Mouse (Mus musculus) cerebellum, adult 9-11 months (tissue): Measurements from ENCODE around the gene Tbc1d10c.
A peak's percentile ranks its signal among the peaks of the same experiment; 100 is the strongest.

Source experiments
- DNase-seq: peaks from one replicate; pipeline ENCODE4 v3.0.0; 2022

The Tbc1d10c gene

DNA sequence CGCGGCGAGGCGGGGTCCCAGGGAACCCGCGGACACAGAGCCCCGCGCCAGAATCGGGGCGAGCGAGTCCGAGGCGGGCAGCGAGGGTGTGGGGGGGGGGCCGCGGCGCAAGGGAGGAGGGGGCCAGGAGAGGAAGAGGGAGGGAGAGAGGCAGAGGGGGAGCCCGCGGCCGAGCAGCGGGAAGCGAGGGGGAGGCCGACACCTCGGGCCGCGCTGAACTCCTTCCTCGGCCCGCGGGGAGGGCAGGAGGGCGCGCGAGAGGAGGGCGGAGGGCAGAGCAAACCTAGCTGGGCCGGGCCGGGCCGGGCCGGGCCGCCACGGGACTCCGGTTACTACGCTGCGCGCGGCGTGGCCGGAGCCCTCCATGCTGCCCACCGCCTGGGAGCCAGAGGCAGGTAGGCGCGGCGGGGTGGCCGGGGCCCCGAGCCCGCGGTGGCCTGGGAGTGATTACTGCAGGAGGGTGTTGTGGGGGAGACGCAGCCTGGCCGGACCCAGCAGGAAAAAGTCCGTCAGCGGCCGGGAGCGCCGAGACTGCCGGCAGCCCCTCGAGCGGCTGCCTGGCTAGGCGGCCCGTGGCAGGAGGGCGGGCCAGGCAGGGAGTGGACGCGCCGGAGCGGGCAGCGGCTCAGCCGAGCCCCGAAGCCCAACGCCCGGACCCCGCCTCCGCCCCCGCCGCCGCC, 23.8 kb upstream of the Tbc1d10c start:
- DNase-seq: no peak

DNA sequence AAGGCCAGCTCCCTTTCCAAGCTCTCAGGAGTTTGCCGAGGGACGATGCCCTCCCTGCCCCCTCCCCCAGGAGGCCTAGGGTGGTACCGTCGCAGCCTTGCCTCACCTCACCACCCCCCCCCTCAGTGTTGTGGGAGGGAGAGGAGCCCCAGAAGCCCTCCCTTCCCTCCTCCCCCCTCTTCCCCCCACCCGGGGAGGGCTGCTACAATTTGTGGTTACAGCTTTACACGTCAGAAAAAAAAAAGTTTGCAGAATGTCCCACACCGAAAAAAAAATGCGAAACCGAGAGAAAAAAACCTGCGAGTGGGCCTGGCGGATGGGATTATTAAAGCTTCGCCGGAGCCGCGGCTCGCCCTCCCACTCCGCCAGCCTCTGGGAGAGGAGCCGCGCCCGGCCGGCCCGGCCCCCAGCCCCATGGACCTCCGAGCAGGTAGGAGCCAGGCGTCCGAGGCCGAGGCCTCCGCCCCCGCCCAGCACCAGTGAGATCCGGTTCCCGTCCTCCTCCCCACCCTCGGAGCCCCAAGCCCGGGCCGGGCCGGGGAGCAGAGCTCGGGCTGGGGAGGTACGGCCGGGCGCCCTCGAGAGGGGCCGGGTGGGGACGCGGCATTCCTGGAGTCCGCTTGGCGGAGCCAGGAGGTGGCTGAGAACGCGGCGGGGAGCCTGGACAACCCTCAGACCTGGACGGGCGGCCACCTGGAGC, 23.1 kb upstream of the Tbc1d10c start, which contains the start of the genes Clcf1 and AC109138.7:
TSS of gene Clcf1 (plus strand) at position 168 of the 700 bp plus-strand sequence.
TSS of gene AC109138.7 (plus strand) at position 287 of the 700 bp plus-strand sequence.
- no peak for DNase-seq

DNA sequence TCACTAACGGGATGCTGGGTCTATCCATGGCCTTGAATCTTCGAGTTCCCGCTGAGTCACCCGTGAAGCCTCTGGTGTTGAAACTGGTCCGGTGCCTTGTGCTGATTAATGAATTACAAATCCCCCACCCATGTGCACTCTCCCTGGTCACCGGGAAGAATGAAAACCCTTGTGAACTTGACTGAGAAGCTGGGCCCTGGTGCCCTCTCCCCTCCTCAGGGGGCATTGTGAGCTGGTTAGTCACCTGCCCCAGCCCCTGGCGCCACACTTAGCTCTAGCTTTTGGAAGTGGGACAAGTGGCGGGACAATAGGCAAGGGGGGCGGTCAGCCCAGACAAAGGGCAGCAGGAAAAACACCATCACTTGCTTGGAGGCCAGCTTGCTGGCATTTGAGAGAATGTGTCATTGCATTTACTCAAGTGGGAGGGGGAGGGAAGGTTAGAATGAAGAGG, 22.5 kb upstream of the Tbc1d10c start:
- no peak for DNase-seq

- no peak for DNase-seq
These were observed 21.0 kb upstream of the Tbc1d10c start for GRCm38 (mm10) chr19:4211891-4212588.

- no peak for DNase-seq
These were observed 17.5 kb upstream of the Tbc1d10c start for GRCm38 (mm10) chr19:4208563-4208962.

DNA sequence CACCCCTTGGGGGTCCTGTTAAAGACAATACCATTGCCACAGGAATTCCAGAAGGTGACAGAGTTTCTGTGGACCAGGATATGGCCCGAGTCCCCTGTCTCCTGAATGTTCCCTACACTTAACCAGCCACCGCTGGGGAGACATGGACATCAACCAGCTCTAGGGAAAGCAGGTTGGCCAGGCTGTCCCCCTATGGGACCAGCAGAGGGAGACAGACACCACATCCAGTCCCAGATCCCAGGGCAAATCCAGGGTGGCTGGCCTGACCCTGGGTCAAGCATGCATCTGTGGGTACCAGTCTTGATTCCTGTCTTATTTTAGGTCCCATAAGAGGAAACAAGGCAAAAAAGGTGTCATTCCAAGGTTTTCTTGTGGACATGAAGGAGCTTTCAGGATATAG, 15.9 kb upstream of the Tbc1d10c start:
- peak; percentile 71 for DNase-seq

DNA sequence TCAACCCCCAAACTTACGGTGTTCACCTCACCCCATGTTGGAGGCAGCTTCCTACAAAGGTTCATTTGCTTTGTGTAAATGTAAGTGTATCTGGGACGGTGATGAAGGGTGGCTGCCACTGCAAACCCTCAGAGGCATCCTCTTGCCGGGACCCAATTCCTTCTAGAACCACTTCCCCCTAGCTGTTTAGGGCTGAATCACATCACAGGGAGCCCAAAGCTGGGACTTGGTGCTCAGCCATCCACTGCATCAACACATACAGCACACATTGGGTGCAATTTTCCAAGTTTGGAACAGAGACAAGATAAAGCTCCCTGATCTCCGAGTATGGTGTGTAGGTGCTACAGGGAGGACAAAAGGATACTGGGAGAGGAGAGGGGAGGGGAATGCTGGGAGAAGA, 13.8 kb upstream of the Tbc1d10c start:
- DNase-seq: no peak

DNA sequence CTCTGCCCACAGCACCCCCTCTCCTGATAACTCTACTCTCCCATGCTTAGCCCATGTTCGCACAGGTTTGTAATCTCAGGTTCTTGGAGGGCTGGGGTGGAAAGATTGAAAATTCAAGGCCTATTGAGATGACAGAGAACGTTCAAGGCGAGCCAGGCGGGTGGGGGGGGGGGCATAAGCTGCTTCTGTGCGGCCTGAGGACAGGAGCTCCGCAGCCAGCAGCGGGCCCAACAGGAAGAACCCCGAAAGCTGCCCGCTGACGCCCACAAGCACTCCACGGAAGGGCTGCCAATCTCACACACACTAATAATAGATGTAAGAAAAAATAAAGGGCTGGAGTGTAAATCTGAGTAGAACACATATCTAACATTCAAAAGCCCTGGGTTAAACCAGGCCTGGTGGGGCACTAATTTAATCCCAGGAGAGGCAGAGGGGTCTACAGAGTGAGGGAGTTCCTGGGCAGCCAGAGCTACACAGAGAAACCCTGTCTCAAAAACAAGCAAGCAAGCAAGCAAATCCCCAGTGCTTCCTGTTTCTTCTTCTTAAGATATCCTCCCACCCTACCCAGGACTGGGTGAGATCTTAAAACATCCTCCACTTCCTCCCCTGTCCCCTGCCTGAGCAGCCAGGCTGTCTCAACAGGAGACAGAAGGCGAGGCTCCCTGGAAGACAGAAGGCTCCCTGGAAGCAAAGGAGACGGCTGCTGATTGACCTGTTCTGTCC, 12.7 kb upstream of the Tbc1d10c start:
- no peak for DNase-seq

DNA sequence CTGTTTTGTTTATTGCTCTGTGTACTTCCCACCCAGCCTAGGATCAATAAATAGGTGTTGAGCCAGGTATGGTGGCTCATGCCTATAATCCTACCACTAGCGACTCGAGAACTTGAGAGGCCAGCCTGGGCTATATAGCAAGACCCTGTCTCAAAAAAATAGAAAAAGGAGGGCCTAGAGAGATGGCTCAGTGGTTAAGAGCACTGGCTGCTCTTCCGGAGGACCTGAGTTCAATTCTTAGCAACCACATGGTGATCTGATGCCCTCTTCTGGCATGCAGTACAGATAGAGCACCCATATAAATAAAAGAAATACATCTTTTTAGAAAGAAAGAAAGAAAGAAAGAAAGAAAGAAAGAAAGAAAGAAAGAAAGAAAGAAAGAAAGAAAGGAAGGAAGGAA, 12.1 kb upstream of the Tbc1d10c start:
- DNase-seq: no peak

- DNase-seq: peak; percentile 49
These were observed 11.1 kb upstream of the Tbc1d10c start for GRCm38 (mm10) chr19:4202149-4202548.

GRCm38 (mm10) chr19:4201291-4201909, 10.3 kb upstream of the Tbc1d10c start, which contains the start of gene Rad9a:
TSS of gene Rad9a (minus strand) at chr19:4201662.
- DNase-seq: peak; percentile 98

DNA sequence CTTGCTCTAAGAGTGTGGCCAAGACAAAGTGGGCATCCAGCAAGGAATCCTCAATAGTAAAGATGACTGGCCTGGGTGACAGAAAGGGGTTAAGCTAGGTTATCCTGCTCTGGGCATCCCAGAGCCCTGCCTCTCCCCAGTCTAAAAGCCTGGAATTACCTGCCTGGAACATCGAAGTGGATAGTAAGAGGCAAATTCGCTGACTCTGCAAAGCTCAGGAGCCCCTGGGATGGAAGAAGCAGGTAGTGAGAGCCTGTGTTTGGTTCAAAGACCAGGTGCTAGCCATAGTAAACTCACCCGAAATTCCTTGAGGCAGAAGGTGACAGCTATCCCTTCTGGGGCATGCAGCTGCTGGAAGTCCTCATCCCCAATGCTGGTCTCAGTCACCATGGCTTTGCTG, 6.1 kb upstream of the Tbc1d10c start:
- DNase-seq: no peak

DNA sequence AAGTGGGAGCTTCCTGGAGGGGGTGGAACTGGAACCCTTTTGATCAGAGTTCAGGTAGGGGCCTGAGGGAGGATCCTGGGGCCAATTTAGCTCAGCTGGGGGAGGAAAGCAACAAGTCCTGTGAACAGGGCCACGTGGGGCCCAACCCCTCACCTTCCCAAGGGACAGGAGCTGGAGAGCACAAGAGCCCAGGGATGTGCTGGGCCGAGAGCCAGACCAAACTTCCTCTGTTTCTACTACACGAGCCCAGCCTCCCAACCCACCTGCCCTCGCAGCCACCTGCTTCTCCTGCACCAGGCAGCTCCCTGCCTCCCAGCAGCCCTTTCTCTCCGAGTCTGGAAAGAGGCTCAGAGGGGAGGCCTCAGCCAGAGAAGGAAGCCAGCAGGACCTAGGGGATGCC, 5.5 kb upstream of the Tbc1d10c start:
- DNase-seq: peak; percentile 62

DNA sequence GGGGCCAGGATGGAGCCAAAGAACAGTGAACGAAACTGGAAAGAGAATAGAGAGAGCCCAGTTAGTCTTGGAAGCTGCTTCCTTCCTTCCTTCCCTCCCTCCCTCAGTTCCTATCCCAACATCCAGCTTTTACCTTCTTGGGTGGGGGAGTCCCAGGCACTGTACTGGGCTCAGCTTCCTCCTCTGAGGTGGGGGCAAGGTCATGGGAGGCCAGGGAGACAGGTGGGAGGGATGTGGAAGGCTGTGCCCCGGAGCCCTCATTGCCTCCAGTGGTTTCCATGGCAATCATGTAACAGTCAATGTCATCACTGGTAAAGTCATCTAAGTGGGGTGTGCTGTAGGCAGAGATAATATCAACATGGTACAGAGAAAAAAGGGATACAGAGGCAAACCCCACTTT, 5.0 kb upstream of the Tbc1d10c start:
- no peak for DNase-seq

DNA sequence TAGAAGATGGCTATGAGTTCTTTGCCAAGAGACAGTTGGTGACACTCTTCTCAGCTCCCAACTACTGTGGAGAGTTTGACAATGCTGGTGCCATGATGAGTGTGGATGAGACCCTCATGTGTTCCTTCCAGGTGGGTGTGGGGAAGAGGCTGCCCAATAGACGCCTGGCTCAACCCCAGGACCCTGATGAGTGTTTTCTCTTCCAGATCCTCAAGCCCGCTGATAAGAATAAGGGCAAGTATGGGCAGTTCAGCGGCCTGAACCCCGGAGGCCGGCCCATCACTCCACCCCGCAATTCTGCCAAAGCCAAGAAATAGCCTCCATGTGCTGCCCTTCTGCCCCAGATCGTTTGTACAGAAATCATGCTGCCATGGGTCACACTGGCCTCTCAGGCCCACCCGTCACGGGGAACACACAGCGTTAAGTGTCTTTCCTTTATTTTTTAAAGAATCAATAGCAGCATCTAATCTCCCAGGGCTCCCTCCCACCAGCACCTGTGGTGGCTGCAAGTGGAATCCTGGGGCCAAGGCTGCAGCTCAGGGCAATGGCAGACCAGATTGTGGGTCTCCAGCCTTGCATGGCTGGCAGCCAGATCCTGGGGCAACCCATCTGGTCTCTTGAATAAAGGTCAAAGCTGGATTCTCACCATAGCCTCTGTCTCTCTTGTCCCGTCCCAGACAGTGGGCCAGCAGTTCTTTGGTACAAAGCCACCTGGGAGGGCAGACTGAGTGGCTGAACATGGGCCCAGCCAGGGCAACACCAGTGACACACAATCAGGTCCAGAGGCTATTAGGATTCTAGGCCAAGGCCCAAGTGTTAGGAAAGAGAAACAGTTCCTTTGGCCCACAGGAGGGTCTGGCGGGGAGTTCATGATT, 3.9 kb upstream of the Tbc1d10c start:
- peak; percentile 89 for DNase-seq

DNA sequence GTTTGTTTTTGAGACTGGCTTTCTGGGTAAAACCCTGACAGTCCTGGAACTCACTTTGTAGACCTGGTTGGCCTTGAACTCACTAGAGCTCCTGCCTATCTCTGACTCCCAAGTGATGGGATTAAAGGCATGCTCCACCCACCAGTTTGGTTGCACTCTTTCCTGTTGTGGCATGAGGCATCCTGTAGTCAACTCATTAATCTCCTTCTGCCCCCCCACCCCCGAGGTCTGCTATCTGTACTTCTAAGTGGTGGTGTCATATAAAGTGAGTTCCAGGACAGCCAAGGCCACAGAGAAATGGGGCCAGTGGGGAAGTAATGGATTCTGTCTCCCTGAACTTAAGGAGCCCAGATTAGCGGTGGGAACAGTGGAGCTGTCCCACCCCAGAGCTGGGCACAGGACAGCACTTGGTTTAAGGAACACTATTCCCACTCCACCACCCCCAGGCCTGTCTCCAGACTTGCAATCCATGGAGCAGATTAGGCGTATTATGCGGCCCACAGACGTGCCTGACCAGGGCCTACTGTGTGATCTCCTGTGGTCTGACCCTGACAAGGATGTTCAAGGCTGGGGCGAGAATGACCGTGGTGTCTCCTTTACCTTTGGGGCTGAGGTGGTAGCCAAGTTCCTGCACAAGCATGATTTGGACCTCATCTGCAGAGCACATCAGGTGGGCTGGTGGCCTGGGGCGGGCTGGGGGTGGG, 3.1 kb upstream of the Tbc1d10c start:
- peak; percentile 49 for DNase-seq

GRCm38 (mm10) chr19:4193129-4193528, 2.0 kb upstream of the Tbc1d10c start:
- DNase-seq: peak; percentile 67

DNA sequence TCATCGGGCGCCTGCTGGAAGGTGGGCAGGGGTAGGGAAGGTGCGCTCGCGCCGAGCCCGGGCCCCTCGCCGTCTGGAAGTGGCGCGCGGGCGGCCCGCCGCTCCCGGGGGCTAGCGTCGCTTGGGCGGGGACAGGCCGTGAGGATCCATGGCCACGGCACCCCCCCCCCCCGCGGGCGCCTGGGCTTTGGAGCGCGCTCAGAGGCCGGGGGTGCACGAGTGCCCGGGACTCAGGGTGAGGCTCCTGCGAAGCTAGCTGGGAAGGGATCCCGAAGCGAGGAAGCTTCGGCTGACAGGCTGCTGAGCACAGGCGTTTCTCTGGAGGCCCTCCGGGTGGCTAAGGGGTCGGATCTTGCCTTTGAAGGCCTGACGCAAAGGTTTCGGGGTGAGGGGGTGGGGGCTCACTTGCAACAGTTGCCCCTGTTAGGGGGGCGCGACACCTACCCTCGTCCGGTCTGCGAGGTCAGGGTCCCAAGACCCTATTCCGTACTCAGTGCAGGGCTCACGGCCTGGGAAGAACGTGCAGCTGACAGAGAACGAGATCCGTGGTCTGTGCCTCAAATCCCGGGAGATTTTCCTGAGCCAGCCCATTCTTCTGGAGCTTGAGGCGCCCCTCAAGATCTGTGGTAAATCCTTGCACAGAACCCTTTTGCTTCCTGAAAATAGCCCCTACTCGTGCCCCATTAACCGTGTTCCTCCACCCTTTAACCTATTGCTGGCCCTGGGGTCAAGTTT, 1.3 kb upstream of the Tbc1d10c start:
- DNase-seq: no peak

DNA sequence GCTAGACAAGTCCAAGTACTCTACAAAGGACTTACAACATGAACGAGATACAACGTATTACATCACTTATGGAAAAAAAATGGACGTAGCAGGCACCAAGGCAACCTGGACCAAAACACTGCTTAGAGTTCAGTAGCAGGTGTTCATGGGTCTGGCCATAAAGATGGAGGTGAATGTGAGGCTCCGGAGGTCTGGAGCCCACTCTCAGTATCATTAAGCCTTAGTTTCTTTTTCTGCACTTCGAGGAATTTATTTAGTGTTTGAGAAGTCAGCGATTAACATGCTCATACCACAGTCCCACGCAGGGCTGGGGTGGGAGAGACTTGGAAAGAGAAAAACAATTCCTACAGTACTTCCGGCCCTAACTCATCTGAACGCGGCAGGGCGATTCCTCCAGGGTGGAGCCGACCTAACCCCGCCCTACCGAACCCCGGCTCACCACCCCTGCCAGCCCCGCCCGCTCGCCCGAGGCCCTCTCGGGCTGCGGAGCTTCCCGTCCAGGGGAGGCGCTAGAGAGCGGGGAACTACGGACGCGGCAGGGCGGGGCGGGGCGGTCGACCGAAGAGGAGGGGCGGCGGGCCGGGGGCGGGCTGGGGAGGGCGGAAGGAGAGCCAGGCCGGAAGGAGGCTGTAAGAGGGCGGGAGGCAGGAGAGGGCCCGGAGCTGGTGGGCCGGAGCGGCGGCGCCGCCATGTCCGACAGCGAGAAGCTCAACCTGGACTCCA, 605 bp upstream of the Tbc1d10c start, which contains the start of gene Ppp1ca:
TSS of gene Ppp1ca (plus strand) at position 538 of the 723 bp plus-strand sequence.
- DNase-seq: peak; percentile 91
